Mouse (Mus musculus): Measurements from ENCODE around the gene Smok3b. TPM values are rescaled to one million over a fixed set of nuclear protein-coding genes. Genes with fewer than 3 reads are reported as not detected.
"Not testable (repeated sequence)": the region's sequence is repeated elsewhere in the genome, so short reads cannot be mapped to it uniquely, and the experiment has no call there.

Smok3b gene
- polyA plus RNA-seq, 1 experiment from 2014 or later, result not detected

- Histone ChIP-seq H3K4me1 (replicated peaks) (no peaks in the 10 kb centered on the region), H3K9ac (no peak overlapping the region), H3K9me3 (replicated peaks) (no peaks in the 10 kb centered on the region), H3K36me3 (no peaks in the 10 kb centered on the region), H3K27ac (no peak overlapping the region), H3K4me3 (no peak overlapping the region), H3K27me3 (no peaks in the 10 kb centered on the region), H3K4me2 (no peak overlapping the region)
- no peak for ATAC-seq (replicated peaks; ENCODE audit: insufficient number of reproducible peaks, insufficient read depth, low FRiP score, low read depth)
Measured at GRCm38 (mm10) chr5:138016997-138017396, 4.2 kb upstream of the Smok3b start.

DNA sequence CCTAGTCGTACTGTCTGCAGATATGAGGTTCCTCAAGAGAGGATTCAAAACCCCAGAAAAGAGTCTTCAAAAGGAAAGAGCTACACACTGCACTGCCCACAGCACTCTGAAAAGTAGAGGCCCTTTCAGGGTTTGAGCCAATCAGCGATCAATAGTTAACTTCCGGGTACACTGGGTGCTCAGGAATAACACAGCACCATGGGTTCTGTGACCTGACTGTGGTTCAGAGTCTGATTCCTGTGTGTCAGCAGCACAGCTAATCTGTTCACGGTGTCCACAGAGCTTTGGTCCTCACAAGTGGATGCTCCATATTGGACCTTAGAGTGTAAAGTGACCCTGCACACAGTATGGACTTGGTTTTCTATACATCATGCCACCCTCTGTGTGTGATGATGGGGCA lies 1.7 kb upstream of the Smok3b start:
- not testable (repeated sequence) for H3K9me3 ChIP-seq (replicated peaks); H3K9ac ChIP-seq; ATAC-seq (replicated peaks; ENCODE audit: insufficient number of reproducible peaks, insufficient read depth, low FRiP score, low read depth); H3K36me3 ChIP-seq; H3K4me3 ChIP-seq; H3K4me2 ChIP-seq; H3K27me3 ChIP-seq; H3K4me1 ChIP-seq (replicated peaks); H3K27ac ChIP-seq
- 83% methylated on average over 4 of the region's 4 CpGs for WGBS

DNA sequence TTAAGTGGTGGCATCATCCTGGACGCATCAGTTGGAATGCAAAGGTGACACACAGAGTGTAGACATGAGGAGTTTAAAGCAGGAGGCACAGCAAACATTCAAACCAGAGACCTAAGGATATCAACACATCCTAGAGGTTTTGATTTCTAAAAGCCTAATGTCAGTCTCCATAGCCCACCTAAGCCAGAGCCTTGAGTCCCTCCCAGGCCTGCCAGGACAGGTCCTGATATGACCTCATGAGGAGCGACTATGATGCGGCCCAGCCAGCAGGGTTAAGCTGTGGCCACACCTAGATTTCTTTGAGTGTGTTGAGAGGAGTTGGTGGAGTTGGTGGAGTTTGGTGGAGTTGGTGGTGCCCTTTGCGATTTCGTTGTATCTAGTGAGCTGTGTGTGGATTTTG lies 31.7 kb downstream of the Smok3b start, which contains the start of gene Smok3c:
Gene Smok3c, plus strand, starts transcription at position 301 of the 400 bp plus-strand sequence.
- H3K27ac ChIP-seq; H3K4me1 ChIP-seq (replicated peaks): not testable (repeated sequence)
- WGBS, result no CpG with 5 or more reads among the region's 5 CpGs

GRCm38 (mm10) chr5:138073803-138074202 lies 52.6 kb downstream of the Smok3b start:
- Histone ChIP-seq H3K9me3 (replicated peaks) (no peaks in the 10 kb centered on the region), H3K27me3 (no peaks in the 10 kb centered on the region), H3K9ac (no peak overlapping the region), H3K27ac (no peak overlapping the region), H3K4me2 (no peak overlapping the region), H3K4me1 (replicated peaks) (no peaks in the 10 kb centered on the region), H3K36me3 (no peaks in the 10 kb centered on the region), H3K4me3 (no peak overlapping the region)
- ATAC-seq (replicated peaks; ENCODE audit: insufficient number of reproducible peaks, insufficient read depth, low FRiP score, low read depth), result no peak
- WGBS, result 87% methylated on average over 4 of the region's 4 CpGs

More for the DNA sequence above, 31.7 kb downstream of the Smok3b start, which contains the start of gene Smok3c:
- ATAC-seq (replicated peaks; ENCODE audit: insufficient number of reproducible peaks, insufficient read depth, low FRiP score, low read depth); H3K9me3 ChIP-seq (replicated peaks); H3K36me3 ChIP-seq; H3K4me3 ChIP-seq; H3K9ac ChIP-seq; H3K4me2 ChIP-seq; H3K27me3 ChIP-seq: not testable (repeated sequence)

GRCm38 (mm10) chr5:138075684-138076083 lies 54.5 kb downstream of the Smok3b start:
- Histone ChIP-seq H3K36me3 (no peaks in the 10 kb centered on the region), H3K4me3 (no peak overlapping the region), H3K27me3 (no peaks in the 10 kb centered on the region), H3K4me2 (no peak overlapping the region), H3K4me1 (replicated peaks) (no peaks in the 10 kb centered on the region), H3K9me3 (replicated peaks) (no peaks in the 10 kb centered on the region), H3K27ac (no peak overlapping the region), H3K9ac (no peak overlapping the region)
- WGBS, result 59% methylated on average over 3 of the region's 3 CpGs
- ATAC-seq (replicated peaks; ENCODE audit: insufficient number of reproducible peaks, insufficient read depth, low FRiP score, low read depth), result no peak

DNA sequence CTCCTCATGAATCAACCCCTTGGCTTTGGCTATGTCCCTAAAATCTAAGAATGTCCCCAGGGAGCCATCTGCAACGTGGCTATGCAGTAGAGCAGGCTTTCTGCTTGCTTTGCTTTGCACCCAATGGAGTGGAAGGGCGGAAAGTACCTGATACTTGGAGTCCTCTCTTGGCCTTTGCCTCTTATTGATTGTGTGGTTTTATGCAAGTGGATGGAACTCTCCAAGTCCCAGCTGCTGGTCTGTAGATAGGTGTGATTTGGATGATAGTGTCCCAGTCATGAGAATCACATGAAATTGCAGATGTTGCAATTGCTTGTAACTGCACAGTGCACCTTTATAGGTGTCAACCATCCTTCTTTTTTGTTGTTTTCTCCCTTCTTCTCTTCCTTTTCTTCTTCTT lies 54.9 kb downstream of the Smok3b start:
- no peak overlapping the region for H3K4me2 ChIP-seq
- no peaks in the 10 kb centered on the region for H3K36me3 ChIP-seq
- no peak overlapping the region for H3K4me3 ChIP-seq
- no peaks in the 10 kb centered on the region for H3K27me3 ChIP-seq
- no peak overlapping the region for H3K27ac ChIP-seq
- H3K9me3 ChIP-seq (replicated peaks), result no peaks in the 10 kb centered on the region
- H3K9ac ChIP-seq, result no peak overlapping the region
- no peak for ATAC-seq (replicated peaks; ENCODE audit: insufficient number of reproducible peaks, insufficient read depth, low FRiP score, low read depth)
- H3K4me1 ChIP-seq (replicated peaks), result no peaks in the 10 kb centered on the region
- 47% methylated on average over 2 of the region's 2 CpGs for WGBS

DNA sequence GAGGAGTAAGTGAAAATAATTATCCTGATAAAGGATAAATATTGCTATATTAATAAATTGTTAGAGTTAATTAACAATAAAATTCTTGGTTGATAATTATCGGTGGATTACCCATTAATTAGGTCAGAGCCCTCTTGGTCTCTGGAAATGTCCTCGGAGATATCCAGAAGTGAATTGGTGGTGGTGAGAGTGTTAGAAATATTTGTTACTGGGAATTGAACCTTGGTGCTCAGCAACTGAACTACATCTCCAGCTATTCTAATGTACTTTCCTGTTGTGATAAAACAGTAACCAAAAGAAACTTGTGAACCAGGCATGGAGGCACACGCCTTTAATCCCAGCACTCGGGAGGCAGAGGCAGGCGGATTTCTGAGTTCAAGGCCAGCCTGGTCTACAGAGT lies 59.2 kb downstream of the Smok3b start:
- Histone ChIP-seq H3K9ac (no peak overlapping the region), H3K4me3 (no peak overlapping the region), H3K9me3 (replicated peaks) (no peaks in the 10 kb centered on the region), H3K4me1 (replicated peaks) (no peaks in the 10 kb centered on the region), H3K27ac (no peak overlapping the region), H3K4me2 (no peak overlapping the region), H3K27me3 (no peaks in the 10 kb centered on the region), H3K36me3 (no peaks in the 10 kb centered on the region)
- 73% methylated on average over 5 of the region's 5 CpGs for WGBS
- ATAC-seq (replicated peaks; ENCODE audit: insufficient number of reproducible peaks, insufficient read depth, low FRiP score, low read depth), result no peak

DNA sequence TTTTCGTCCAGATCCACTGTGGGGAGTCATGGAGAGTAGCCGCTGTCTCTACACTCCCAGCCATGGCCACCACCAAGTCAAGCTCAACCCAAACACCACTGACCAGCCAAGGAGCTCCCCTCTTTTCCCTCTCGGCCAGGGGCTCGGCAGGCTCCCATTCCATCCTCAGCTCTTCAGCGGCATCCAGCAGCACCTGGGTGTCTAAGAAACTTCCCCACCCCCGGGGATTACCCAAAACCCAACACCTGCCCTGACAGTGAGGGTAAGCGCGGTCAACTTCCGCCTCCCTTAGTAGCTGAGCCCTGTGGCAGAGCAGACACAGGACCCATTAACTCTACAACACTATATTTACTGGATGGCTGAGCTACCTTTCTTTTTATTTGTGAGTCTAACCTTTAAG lies 60.2 kb downstream of the Smok3b start:
- Histone ChIP-seq H3K4me3 (no peak overlapping the region), H3K27me3 (no peaks in the 10 kb centered on the region), H3K36me3 (no peaks in the 10 kb centered on the region), H3K4me1 (replicated peaks) (peaks cover 5% of the 10 kb centered on the region), H3K4me2 (no peak overlapping the region), H3K27ac (no peak overlapping the region), H3K9me3 (replicated peaks) (no peaks in the 10 kb centered on the region), H3K9ac (no peak overlapping the region)
- ATAC-seq (replicated peaks; ENCODE audit: insufficient number of reproducible peaks, insufficient read depth, low FRiP score, low read depth), result no peak
- WGBS, result 84% methylated on average over 9 of the region's 9 CpGs

GRCm38 (mm10) chr5:138083318-138083900 lies 62.2 kb downstream of the Smok3b start:
- Histone ChIP-seq H3K4me2 (no peak overlapping the region), H3K27me3 (no peaks in the 10 kb centered on the region), H3K9me3 (replicated peaks) (no peaks in the 10 kb centered on the region), H3K4me1 (replicated peaks) (peaks cover 7% of the 10 kb centered on the region), H3K27ac (no peak overlapping the region), H3K9ac (no peak overlapping the region), H3K4me3 (no peak overlapping the region), H3K36me3 (no peaks in the 10 kb centered on the region)
- no peak for ATAC-seq (replicated peaks; ENCODE audit: insufficient number of reproducible peaks, insufficient read depth, low FRiP score, low read depth)
- WGBS, result 66% methylated on average over 2 of the region's 2 CpGs

GRCm38 (mm10) chr5:138083936-138084335 lies 62.7 kb downstream of the Smok3b start:
- H3K36me3 ChIP-seq, result no peaks in the 10 kb centered on the region
- H3K4me3 ChIP-seq, result no peak overlapping the region
- 91% methylated on average over 2 of the region's 2 CpGs for WGBS
- H3K27me3 ChIP-seq, result no peaks in the 10 kb centered on the region
- no peak for ATAC-seq (replicated peaks; ENCODE audit: insufficient number of reproducible peaks, insufficient read depth, low FRiP score, low read depth)
- no peak overlapping the region for H3K4me2 ChIP-seq
- no peak overlapping the region for H3K27ac ChIP-seq
- no peaks in the 10 kb centered on the region for H3K9me3 ChIP-seq (replicated peaks)
- H3K9ac ChIP-seq, result no peak overlapping the region
- H3K4me1 ChIP-seq (replicated peaks), result peaks cover 7% of the 10 kb centered on the region

- Histone ChIP-seq H3K27me3 (no peaks in the 10 kb centered on the region), H3K4me1 (replicated peaks) (peaks cover 7% of the 10 kb centered on the region), H3K9ac (no peak overlapping the region), H3K9me3 (replicated peaks) (no peaks in the 10 kb centered on the region), H3K4me3 (peak overlapping the region; percentile 100), H3K36me3 (no peaks in the 10 kb centered on the region), H3K27ac (no peak overlapping the region), H3K4me2 (peak overlapping the region; percentile 73)
- ATAC-seq (replicated peaks; ENCODE audit: insufficient number of reproducible peaks, insufficient read depth, low FRiP score, low read depth), result no peak
- WGBS, result 40% methylated on average over 2 of the region's 2 CpGs
Measured at GRCm38 (mm10) chr5:138084507-138084906, 63.3 kb downstream of the Smok3b start.

- Histone ChIP-seq H3K36me3 (no peaks in the 10 kb centered on the region), H3K4me2 (peak within 1 kb of the TSS; percentile 73), H3K9ac (peak within 1 kb of the TSS; percentile 99), H3K27me3 (no peaks in the 10 kb centered on the region), H3K4me3 (peak within 1 kb of the TSS; percentile 100), H3K9me3 (replicated peaks) (no peaks in the 10 kb centered on the region), H3K27ac (peak within 1 kb of the TSS; percentile 87), H3K4me1 (replicated peaks) (peaks cover 7% of the 10 kb centered on the region)
- WGBS, result under 1% methylated on average over 27 of the region's 27 CpGs
- peak; percentile 72 for ATAC-seq (replicated peaks; ENCODE audit: insufficient number of reproducible peaks, insufficient read depth, low FRiP score, low read depth)
Measured at GRCm38 (mm10) chr5:138084996-138085395, 63.8 kb downstream of the Smok3b start, which contains the start of gene Zkscan1. Gene Zkscan1, plus strand, starts transcription at chr5:138085084.
